Mouse (Mus musculus) megakaryocyte progenitor cell, adult 5-6 weeks (primary cell): ENCODE measurements around the gene Magi1. TPM values are rescaled to one million over a fixed set of nuclear protein-coding genes. Genes with fewer than 3 reads are reported as not detected.

Experiments
- ATAC-seq: replicated peaks from 2 replicates; pipeline ENCODE4 v1.8.0; 2016; ENCODE audit warnings: mild to moderate bottlenecking, moderate TSS enrichment, inconsistent platforms; ENCODE audit not compliant: poor library complexity
- total RNA-seq, 2 experiments: library from RNA; stranded (forward) in 1 of 2; stranded (reverse) in 1 of 2; fragments of 157-497, 149-512 nt in 1 of 2; fragments of 200-1000 nt in 1 of 2; gene quantifications; 2 replicates each; pipeline versions ENCODE4 v1.2.3 to v1.2.4; 2015 to 2017

The Magi1 gene
- total RNA-seq, 2 experiments from 2014 or later = 0.15 to 0.21 TPM

DNA sequence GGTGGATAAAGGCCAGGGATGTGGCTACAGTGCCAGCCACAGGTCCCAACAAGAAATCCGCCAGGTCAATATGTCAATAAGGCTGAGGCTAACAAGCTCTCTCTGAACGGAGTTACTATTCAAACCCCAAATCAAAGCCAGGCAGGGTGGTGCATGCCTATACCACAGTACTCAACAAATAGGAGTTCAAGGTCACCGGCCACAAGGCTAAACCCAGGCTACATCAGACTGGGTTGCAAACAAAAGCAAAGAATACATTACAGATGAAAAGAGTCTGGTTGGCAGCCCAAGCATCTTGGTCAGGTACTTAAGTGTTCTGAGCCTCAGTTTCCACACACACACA is 25.9 kb downstream of the Magi1 start:
- no peak for ATAC-seq

DNA sequence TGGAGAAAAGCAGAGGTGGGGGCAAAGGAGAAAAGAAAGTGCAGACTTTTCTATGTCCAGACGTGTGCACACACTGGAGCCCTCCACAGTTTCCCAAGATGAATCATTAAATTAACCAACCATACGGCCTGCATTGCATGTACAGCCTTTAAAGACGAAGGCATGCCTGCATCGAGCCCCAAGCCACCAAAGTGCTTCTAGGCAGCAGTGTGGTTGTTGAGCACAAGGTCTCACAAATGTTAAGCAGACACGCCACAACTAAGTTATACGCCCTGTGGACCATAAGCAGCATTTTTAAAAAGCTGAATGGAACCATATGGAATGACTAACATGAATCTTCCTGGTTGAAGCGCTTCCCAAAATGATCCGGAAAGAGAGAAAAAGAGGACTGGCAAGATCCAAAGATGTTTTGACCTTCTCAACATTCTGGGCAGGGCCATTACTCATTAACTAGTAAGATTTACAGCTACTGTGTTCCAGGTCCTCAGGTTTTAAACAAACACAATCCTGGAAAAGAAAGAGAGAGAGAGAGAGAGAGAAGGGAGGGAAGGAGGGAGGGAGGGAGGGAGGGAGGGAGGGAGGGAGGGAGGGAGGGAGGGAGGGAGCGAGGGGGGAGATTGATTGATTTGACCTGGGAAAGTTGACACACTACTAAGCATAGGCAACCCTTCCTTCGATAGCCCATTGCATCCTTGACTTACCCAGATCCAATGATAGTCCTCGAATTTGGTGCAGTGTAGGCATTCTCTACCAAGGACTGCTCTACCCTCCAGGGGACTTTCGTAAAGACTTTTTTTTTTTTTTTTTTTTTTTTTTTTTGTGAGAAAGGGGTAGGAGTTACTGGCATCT is 26.5 kb downstream of the Magi1 start:
- no peak for ATAC-seq

DNA sequence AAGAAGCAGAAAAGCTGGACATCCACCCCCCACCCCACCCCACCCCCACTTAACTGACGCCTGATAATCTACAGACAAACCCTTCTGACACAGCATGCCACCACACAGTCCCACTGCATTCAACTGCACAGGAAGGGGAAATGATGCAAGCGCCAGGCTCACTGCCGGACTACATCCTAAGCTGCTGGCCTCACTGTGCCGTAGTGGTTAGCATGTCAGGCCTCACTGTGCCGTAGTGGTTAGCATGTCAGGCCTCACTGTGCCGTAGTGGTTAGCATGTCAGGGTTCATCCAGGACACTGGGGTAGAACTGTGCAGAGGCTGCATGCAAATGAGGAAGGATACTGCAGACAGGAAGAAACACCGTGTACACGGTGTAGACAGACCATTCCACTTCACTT is 29.8 kb downstream of the Magi1 start:
- peak; percentile 99 for ATAC-seq

DNA sequence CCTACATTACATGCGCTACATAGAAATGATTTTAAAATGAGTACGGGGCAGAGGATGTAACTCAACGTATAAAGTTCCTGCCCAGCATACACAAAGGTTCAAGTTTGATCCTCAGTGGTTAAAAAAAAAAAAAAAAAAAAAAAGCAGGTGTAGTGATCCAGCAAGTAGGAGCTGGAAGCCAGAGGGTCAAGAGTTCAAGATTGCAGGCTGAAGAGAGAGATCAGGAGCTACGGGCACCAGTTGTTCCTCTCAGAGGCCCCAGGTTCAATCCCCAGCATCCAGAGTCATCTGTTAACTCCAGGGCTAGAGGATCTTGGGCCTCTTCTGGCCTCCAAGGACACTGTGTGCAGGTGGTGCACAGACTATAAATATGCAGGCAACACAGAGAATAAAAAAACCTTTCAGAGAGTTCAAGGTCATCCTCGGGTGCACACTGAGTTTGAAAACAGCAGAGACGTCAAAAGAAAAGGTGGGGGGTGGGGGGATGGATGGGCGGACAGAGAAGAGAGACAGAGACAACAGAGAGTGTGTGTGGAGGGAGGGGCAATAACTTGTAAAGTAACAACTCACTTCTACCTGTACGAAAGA is 32.3 kb downstream of the Magi1 start:
- no peak for ATAC-seq

DNA sequence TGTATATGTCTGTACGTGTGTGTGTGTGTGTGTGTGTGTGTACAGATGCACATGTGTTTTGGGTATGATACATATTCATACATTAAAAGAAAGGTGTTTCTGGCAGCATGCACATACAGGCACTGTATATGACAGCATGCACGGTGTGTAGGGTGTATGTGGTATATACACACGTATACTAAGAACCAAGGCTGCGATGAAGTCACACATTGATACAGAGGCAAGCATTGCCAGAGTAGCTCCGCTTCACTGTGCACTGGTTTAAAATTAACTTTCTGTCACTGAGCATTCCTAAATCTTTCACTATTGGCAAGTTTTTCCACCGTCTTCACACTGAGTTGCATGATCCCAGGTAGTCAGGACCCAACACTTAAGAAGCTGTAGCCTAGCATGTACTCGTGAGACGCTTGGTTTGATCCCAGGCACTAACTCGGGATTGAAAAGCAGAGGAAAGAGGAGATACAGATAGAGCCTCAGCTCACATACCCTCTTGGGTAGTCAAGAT is 34.4 kb downstream of the Magi1 start:
- ATAC-seq = no peak

DNA sequence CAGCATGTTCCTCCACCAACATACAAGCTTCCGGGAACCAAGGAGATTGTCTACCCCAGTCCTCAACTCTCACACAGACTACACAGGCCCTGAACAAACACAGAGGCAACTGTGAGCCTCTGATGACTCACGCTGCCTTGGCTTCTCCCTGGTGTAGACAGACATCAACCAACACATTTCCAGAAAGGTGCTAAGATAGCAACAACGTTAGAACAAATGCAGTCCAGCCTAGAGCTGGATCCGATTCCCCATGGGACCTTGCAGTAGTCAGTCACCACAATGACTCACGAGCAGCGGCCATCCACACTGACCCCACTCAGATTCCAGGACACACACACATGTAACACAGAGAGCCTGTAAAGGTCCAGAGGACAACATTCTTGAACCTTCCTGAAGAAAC is 42.5 kb downstream of the Magi1 start:
- no peak for ATAC-seq

DNA sequence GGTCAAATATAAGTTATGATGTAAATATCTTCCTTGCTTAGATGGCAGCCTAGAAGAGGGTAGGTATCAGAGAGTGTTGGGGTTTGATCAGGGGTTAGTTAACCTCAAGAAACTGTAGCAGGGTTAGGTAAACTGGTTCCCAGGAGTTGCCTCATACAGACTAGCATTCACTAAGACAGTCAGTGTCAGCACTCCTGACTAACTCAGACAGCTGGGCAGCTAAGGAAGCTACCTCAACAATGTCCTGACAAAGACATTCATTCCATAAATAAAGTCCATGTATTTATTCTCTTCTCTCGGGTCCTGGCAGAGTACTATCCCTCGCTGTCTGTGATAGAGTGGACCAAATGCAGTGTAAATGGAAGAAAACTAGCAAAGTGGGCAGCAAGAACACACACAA is 45.1 kb downstream of the Magi1 start:
- no peak for ATAC-seq

DNA sequence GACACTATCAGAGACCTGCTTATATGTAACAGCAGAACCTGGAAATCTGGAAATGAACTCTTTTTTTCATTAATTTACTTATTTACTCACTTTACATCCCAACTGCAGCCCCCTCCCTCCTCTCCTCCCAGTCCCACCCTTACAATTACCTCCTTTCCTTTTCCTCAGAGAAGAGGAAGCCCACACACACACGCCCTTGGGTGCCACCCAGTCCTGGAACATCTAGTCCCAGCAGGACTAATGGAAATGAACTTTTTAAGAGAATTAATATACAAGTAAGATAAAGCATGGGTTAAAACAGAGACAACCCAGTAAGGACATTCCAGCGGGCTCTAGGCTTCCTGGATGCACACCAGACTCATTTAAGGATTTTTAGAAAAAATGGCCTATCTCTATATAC is 46.8 kb downstream of the Magi1 start:
- ATAC-seq = no peak

DNA sequence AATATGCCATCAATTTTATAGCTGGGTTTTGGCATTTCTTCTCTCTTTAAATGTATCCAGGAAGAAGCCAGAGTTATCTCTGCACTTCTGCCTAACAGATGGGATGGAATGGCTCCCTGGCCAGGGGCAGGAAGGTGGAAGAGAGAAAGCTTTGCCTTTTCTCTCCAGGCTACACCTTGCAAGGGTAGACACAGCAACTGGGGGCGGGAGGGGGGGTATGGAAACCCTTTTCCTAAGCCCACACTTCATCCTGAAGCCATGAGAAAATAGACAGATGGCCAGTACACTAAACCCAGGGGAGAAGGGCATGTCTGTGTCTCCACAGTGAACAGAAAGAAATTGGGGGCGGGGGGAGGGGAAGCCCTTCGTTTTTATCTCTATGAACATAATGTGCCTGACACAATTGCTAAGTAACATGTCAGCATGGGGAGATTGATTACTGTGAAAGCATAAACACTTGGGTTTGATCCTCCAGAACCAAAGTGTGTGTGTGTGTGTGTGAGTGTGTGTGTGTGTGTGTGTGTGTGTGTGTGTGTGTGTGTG is 51.4 kb downstream of the Magi1 start:
- no peak for ATAC-seq

DNA sequence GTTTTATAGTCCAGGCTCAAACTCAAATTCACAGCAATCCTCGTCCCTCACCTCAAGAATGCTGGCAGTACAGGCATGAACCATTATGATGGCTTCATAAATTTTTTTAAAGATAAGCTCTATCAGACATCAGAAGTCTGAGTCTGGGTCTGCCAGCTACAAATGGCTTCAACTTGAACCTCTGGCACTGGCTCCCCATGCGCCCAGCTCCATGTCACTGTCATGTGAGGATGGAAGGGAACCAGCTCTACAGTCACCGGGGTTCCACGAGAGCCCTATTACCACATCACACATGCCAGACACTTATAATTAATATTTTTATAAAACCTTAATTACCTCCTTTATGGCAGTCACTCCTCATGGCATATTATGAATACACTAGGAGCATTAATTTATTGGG is 51.9 kb downstream of the Magi1 start:
- no peak for ATAC-seq

DNA sequence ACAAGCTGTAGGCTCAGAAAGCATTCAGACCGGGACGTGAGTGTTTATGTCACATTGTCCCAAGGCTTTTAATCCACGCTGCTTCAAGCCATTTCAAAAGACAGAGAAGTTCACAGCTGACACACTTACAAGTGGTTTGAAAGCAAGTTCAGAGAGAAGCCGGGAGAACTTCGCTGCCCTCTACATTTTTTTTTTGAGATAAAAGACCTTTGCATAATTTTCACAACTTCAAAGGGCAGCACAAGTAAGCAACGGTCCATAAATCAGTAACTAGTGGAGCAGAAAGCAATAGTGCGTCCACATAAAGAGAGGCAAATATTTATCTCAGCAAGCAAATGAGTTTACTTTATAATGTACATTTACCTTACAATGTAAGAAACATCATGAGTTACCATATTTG is 52.4 kb downstream of the Magi1 start:
- ATAC-seq = no peak

DNA sequence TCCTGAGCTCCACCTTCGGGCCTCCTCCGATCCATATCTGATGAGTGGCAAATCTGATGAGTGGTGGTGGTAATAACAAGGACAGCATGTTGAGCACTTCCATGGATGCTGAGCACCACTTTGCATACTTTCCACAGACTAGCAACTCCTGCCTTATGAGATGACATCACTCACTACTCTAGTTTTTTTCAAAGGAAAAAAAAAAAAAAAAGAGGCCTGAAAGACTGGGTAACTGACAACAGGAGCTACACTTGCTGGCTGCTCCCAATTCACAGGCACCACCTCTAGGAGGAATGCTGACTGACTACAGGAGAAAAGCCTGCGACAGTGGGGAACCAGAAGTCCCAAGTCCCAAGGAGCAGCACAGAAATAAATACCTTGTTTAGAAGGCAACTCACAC is 52.8 kb downstream of the Magi1 start:
- no peak for ATAC-seq

DNA sequence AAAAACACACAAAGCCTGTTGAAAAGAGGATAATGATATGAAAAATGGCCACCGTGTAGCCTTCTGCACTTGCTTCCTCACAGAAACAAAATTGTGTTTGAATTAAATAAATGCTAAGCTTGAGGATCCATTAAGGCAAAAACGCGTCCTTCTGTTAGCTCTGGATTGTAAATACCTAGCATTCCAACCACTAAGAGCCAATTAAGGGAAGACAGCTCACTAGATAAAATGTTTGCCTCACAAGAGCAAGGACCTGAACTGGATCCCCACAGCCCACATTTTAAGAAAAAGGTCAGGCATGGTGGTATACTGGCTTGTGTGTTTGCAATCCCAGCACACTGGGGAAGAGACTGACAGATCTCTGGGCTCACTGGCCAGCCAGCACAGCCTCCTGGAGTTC is 53.6 kb downstream of the Magi1 start:
- ATAC-seq = no peak

DNA sequence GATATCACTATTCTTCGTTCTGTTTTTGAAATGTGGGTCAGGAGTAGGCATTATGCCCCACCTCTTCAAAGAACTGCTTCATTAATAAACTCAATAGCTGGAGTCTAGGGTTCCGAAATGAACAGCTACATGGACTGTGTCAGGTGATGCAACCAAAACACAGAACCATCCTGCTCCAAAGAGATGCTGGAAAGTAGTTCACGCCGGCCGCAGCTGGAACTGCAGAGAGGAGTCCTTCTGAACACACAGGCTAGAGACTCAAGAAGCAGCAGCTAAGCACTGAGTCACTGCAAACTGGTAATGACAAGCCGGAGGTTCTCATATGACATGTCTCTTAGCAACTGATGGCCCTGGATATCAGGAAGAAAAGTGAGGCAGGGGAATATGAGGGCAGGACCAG is 57.5 kb downstream of the Magi1 start:
- ATAC-seq = no peak

DNA sequence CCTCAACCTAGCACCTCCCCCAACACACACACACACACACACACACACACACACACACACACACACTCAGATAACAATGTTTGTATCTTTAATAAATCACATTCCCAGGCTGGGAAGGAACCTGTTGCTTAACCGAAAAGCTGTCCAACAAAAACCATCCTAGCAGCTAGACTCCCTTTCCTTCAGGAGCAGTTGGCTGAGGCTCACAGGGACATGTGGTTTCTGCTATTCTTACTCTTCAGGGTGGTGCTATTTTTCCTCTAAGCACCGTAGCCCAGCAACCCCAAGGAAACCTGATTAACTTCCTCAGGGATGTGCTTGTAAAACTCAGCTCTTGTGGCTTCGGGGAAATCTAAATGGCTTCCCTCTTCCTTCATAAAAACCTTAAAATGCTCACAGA is 57.9 kb downstream of the Magi1 start:
- ATAC-seq = no peak

DNA sequence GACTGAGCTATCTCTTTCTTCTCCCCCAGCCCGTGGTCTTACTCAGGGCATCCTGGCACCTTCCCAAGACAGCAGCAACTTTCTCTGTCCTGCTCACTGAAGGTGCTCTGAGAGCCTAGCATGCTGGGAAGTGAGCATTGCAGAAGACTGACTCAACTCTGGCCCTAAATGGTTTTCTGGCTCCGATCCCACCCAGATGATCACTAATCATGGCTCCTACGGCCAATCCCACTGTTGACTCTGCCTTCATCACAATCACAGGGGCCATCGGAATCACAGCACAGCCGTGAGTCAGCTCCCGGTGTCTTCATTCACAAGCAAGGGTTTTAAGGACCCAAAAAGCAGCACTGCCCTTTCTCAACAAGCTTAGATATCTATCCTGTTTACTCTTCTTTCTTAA is 58.6 kb downstream of the Magi1 start:
- ATAC-seq = no peak

DNA sequence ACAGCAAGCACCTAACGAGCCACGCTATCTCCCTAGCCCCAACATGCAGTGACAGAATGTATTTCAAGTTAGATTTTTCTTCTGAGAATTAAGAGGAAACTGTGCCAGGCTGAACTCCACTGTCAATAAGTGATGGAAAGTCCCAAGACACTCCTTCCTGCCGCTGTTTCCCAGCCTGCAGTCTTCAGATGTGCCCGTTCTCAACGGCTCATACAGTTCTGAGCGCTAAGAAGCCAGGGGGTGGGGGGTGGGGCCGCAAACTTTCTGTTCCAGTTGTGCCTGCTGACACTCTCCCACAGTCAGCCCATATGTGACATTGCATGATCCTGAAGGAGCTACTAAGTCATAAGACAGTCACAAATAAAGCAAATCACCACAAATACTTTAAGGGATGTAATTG is 61.5 kb downstream of the Magi1 start:
- ATAC-seq = no peak

DNA sequence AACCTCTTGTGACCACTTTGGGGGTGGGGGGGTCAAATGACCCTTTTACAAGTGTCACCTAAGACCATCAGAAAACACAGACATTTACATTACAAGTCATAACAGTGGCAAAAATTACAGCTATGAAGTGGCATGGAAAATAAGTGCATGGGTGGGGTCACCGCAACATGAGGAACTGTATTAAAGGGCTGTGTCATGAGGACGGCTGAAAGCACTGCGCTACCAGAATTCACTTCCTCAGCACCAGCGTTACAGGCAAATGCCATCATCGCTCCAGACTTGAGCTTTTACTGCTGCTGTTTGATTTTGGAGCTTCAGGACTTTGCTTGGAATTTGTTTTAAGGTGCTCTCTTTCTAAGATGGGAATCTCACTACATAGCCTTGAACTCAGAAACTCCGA is 62.0 kb downstream of the Magi1 start:
- ATAC-seq = no peak

DNA sequence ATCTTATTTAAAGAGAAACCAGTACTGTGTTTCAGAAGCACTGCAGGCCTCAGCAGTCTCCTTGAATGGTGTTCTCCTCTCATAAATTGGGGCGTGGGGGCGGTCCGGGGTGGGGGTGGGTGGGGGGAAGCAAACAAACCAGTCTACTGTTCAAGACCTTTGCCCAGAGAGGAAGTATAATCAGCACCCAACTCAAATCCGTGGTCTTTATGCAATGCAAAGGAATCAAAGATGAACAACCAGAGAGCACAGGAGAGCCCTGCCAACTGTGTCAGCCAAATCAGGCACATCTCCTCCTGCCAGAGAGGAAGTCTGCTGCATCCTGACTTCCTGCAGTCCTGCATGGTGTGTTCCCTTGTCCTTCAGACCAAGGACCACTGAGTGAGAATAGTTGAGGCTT is 65.6 kb downstream of the Magi1 start:
- no peak for ATAC-seq

DNA sequence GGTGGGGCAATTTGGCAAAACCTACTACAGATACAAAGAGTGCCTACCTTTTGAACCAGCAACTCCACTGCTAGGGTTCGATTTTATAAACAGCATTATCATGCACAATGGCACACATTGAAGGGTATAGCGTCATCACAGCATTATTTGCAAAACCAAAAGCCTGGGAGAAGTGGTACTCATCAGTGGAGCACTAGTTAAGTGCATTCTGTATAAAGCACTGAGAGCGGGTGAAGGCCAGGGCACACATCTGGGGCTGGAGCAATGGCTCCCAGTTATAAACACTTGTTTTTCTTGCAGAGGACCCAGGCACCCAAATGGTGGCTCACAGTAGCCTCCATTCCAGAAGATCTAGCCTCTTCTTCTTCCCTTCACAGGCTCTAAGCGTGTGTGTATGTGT is 67.9 kb downstream of the Magi1 start:
- ATAC-seq = no peak

DNA sequence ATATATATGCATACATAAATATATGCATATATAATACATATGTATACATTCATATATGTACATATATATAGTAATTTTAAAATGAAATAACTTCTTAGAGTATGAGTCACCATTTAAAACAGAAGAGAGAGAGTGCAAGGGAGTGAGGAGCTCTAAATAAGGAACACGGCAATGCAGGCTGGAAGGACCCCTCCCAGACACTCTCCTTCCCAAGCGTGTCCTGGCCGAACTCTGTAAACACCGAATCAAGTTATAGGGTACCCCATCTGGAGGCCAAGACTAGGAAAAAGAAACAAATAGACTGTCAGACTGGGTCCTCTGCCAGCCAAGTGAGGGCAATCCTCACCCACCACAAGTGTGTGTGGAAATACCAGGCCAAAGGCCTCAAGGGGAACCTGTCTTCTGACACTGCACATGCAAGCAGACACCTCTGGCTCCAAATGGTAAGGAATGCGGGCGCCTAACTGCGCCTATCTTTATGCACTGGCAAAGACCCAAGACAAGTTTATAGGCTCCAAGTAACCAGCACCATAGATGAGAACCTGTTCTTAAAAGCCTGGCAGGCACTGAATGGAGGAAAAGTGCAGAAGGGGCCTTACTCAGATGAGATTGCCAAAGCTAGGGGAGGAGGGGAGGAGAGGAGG is 68.7 kb downstream of the Magi1 start:
- no peak for ATAC-seq

DNA sequence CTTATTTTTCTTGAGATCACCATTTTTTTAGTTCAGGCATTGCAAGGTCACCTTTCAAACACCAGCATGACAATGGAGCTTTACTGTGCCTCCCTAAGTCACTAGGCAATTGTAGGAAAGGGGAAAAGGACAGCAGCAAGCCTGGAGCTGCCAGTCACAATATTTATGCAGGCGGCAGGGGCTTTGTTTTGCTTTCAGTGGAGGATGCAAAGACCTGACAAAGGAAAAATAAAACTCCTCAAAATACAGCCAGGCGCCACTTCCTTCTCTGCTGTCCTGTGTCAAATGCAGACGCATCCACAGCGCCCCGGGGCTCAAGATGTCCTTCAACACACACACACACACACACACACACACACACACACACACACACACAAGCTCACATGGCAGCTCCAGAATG is 77.8 kb downstream of the Magi1 start:
- ATAC-seq = no peak
